Mouse (Mus musculus): Measurements from ENCODE around the gene Gm49322. TPM values are rescaled to one million over a fixed set of nuclear protein-coding genes. Genes with fewer than 3 reads are reported as not detected.
"Not testable (repeated sequence)": the region's sequence is repeated elsewhere in the genome, so short reads cannot be mapped to it uniquely, and the experiment has no call there.

The Gm49322 gene
- total RNA-seq, 2 experiments from 2014 or later = 0.45 to 1.2 TPM

DNA sequence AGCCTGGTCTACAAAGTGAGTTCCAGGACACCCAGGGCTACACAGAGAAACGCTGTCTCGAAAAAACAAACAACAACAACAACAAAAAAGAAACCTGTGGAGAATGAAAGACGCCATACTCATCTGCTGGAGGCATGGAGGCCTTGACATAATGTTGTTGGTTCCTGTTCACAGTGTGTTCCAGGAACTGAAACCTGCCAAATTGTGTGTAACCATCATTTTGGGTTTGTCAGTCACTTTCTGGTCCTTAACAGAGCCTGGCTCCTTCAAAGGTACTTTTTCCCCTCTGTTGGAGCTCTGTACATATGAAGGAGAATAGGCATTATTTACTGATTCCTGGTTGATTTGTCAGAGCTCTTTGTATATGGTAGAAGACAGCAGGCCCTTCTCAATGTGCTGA is 6.1 kb downstream of the Gm49322 start:
- DNase-seq = no peak

DNA sequence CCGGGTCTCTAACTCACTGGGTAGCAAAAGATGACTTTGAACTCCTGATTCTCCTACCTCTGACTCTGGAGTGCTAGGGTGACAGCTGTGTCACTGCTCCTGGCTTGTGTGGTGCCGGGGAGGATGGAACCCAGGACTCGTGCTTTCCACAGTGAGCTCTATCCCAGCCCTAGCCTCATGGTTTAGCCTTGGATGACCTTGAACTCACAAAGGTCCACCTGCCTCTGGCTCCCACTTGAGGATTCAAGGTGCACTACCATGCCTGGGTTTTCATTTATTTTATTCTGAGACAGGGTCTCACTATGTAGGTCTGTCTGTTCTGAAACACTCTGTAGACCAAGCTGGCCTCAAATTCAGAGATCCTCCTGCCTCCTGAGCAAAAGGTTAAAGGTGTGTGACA is 8.0 kb downstream of the Gm49322 start:
- DNase-seq = no peak

DNA sequence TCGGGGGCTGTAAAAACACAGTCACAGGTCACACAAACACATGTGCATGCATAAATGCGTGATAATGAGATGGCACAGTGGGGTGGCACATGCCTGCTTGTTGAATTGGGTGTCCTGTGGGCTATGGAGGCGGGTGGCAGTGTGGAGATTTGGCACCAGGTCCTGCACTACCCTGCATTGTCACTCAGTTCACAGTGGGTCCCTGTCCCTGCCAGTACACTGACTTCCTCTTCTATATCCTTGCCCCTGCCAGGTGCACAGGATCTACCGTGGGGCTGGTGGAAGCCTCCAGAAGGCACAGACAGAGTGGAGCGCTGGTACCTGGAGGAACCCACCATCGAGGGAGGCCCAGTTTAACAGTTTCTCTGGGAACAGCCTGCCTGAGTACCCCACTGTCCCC is 8.5 kb downstream of the Gm49322 start:
- DNase-seq = no peak

GRCm38 (mm10) chr10:80618181-80618580 is 12.4 kb downstream of the Gm49322 start:
- DNase-seq = peak; percentile 57

DNA sequence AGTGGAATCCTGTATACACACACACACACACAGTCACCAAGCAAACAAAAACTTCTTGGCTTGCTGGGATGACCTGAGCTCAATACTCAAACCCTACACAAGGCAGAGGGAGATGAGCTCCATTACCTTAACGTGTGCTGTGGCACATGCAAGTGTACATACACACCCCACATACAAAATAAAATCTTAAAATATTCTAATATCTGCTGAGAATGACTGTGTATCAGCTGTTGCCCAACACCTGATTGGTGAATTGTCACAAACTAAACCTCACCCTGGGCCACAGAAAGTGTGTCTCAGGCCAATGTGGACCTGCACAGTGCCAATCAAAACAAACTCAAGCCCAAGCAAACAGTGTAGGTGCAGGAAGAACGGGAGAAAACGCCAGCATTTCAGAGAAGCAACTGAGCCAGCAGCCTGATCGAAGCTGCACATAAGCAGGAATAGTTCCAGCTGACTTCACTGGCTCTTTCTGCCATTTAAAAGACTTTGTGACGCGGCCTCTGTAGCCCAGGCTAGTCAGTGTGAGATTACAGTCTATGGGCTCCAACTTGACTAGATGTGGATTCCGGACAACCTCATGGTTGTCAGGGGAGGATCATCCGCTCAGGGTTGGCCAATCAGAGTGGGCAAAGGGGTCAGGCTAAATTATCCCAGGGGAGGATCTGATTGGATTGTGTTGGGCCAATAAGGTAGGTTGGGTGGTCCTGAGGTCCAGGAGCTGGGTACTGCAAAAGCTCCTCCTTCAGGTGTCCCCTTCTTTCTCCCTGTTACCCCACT is 13.8 kb downstream of the Gm49322 start:
- DNase-seq = no peak

DNA sequence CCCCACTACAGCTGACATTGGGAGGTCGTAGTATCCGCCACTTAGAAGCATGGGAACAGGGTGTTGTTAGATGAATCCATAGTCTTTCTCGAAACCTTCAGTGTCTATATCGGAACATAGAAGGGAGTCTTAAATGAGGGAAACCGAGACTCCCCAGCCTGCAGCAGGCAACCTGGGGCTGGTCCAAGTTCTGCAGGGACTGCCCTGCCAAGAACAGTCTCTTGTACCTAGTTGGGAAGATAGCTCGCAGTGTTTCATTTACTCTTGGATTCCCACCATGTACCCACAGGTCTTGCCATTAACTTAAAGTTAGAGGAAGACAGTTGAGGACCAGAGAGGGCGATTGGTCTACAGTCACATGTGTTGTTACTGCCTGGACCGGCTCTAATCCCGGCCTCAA is 14.5 kb downstream of the Gm49322 start:
- DNase-seq = no peak

- no peak for DNase-seq
Measured at GRCm38 (mm10) chr10:80620796-80621689, 15.2 kb downstream of the Gm49322 start.

GRCm38 (mm10) chr10:80621690-80621939 is 15.8 kb downstream of the Gm49322 start:
- DNase-seq = no peak

DNA sequence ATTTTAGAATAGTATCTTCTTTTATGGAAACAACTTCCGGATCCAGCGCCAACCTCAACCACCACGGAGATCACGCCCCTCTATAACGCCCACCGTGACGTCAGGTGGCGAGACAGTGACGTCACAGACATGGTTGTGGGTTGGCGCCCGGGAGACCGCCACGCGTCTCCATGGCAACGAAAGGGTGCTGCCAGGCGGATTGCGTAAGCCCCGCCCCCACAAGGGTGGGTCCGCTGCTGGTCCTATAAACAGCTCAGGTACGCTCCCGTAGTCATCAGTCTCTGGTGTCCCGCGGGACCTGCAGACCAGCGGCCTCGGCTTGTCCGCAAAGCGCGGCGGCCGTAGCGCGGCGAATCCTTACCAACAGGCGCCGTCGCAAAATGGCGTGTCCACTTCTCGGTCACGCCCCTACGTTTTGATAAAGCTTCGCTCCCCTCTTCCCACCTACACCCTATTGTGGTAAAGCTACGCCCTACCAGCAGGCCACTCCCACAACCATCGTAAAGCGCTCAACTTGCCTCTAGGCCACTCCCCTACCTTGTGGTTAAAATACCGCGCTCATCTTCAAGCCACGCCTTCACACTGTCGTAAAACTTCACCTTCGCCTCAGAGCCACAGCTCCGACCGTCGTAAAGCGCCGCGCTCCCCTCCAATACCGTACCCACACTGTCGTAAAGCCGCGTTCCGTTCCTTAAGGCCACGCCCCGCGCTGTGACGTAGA is 16.3 kb downstream of the Gm49322 start:
- DNase-seq = peak; percentile 99

DNA sequence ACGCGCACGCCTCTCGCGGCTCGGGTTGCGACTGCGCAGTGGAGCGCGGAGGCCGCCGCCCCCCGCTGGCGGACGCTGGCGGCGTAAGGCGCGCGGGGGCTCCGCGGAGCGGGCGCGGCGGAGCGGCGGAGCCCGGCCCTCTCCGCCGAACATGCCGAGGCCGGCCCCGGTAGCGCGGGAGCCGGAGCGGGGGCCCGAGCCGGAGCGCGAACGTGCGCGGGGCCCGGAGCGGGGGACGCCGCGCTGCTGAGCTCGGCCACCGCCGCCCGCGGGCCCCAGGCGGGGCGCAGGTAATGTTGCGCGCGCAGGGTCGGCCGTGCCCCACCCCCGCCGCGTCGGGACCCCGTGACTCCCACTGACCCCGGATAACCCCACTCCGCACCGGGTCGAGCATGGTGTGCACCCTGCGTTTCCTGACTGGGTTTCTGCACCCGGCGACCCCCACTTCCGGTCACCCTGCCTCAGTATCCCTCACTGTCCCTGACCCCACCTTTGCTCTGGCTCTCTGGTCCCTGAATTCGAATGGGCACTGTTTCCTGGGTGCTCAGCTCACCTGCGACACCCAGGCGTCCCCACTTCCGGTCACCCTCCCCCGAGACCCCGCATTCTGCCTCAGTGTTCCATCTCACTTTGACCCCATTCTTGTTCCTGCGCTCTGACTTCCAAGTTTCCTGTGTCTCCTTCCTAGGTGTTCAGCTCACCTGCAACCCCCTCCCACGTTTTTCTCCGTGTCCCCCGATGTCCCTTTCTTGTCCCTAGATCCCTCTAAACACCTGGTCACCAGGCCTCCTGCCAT is 17.0 kb downstream of the Gm49322 start, which contains the start of gene Csnk1g2:
TSS of gene Csnk1g2 (plus strand) at position 178 of the 796 bp plus-strand sequence.
- DNase-seq = peak; percentile 70

GRCm38 (mm10) chr10:80623457-80624191 is 17.8 kb downstream of the Gm49322 start:
- peak; percentile 47 for DNase-seq

DNA sequence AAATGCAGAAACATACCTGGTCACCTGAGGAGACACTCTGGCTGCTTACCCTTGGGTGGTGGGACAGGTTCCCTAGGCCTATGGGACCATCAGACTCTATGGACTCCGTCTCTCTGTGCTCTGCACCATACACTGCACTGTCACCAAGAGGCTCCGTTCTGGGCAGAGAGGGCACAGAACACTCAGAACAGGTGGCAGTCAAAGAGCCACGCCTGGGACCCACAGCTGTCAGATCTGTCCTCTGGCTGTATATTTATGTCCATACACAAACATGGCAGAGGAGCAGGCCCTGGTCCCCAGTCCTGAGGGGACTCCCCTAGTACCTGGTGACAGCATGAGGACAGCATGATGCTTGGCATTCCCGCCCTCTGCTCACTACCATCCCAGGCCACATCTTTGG is 19.9 kb downstream of the Gm49322 start:
- DNase-seq = no peak

- peak; percentile 47 for DNase-seq
Measured at GRCm38 (mm10) chr10:80627685-80628084, 21.9 kb downstream of the Gm49322 start.

DNA sequence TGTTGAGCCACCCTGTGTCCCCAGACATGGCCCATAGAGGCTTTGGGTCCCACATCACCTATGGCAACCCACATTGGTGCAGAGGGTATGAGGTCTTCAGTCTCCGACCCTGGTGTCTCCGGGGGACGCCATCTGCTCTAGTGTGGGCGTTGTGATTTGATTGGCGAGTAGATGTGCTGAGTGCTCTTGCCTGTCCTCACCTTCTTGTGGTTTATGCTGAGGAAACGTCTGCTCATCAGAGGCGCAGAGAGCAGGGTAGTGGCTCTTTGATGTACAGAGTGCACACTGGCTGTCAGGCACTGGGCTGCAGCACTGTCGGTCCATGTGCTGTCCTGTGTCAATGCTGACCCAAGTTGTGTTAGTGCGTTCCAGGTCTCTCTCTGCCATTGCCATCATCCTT is 23.1 kb downstream of the Gm49322 start:
- no peak for DNase-seq

- DNase-seq = no peak
Measured at GRCm38 (mm10) chr10:80635345-80635744, 29.5 kb downstream of the Gm49322 start.

- DNase-seq = no peak
Measured at GRCm38 (mm10) chr10:80646936-80647335, 41.1 kb downstream of the Gm49322 start.

GRCm38 (mm10) chr10:80649910-80650309 is 44.1 kb downstream of the Gm49322 start:
- not testable (repeated sequence) for DNase-seq

DNA sequence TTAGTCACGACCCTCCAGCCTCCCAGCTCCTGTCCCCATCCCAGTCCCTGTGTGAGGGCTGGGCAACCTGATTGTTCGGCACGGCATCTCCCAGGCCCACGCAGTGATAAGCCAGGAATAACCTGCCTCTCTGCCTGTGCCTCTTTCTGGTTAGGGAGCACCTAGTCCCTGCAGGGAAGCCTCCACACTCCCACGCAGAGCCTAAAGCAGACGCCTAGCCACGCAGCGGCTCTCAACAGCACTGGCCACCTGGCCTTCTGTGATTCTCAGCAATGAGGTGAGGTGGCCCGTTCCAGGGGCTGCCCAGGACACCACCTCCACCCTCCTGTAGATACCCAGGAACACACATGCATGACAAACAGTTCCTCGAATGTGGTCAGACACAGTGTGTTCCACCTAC is 44.6 kb downstream of the Gm49322 start:
- no peak for DNase-seq

DNA sequence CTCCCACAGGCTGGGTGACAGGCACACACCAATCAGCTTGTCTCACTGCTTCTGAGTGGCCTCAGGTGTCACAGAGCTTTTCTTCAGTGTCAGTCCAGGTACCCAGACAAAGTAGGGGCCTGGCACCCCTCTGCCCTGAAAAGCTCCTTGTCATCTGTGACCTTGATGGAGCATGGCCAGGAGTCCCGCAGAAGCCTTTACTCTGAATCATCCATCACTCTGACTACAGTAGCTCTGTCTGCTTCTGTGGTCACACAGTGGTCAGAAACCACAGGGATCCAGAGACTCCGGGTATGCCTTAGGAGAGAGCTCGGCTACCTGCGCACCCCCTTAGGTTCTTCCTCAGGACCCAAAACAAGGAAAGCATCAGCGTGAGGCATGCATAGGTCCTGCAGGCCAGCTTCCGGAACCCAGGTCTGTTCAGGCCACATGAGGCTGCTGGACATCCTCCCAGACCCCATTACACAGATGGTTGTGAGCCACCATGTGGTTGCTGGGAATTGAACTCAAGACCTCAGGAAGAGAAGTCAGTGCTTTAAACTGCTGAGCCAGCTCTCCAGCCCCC is 47.4 kb downstream of the Gm49322 start:
- DNase-seq = no peak

- no peak for DNase-seq
Measured at GRCm38 (mm10) chr10:80654866-80655265, 49.0 kb downstream of the Gm49322 start.
